In genomic region chr11:43410291-43410690, GRCm38 (mm10) we compare ENCODE assay signal across 18 mouse cellular contexts.
"Had no signal": no experiment of that assay in that cellular context is flagged by ENCODE, and none has a peak within 500 bp of the region (broad histone marks: within the 10 kb centered on the region; RNA-seq: fewer than 3 reads in every experiment).

No protein-coding gene starts in this region.

- H3K4me3 ChIP-seq: kidney, embryonic 15.5 days; liver, embryonic 13.5 days; megakaryocyte, embryonic 14.5 days; midbrain, embryonic 10.5 days; midbrain, embryonic 13.5 days; myocyte; neural tube, embryonic 13.5 days had no signal

- H3K36me3 ChIP-seq: kidney, embryonic 15.5 days; liver, embryonic 13.5 days; midbrain, embryonic 10.5 days; midbrain, embryonic 13.5 days; neural tube, embryonic 13.5 days had no signal

- H3K27me3 ChIP-seq: kidney, embryonic 15.5 days; liver, embryonic 13.5 days; megakaryocyte, embryonic 14.5 days; midbrain, embryonic 13.5 days; neural tube, embryonic 13.5 days had no signal

- H3K4me1 ChIP-seq: kidney, embryonic 15.5 days; liver, embryonic 13.5 days; neural tube, embryonic 13.5 days had no signal

- H3K4me2 ChIP-seq: kidney, embryonic 15.5 days; liver, embryonic 13.5 days; lung, embryonic 14.5 days; midbrain, embryonic 13.5 days; neural tube, embryonic 13.5 days had no signal

- ATAC-seq: lung, postnatal 0 days; midbrain, embryonic 13.5 days; midbrain, embryonic 16.5 days had no signal

- H3K27ac ChIP-seq: kidney, embryonic 15.5 days; liver, embryonic 13.5 days; midbrain, embryonic 10.5 days; midbrain, embryonic 13.5 days; neural tube, embryonic 13.5 days had no signal

- DNase-seq: kidney, adult 8-10 months; kidney, postnatal 10 days; kidney, postnatal 36 days; liver, embryonic 13.5 days; lung, embryonic 14.5 days; retina, postnatal 1 day; right cerebral cortex, postnatal 25 days; thymus, adult 2 months; thymus, postnatal 14 days; thymus, postnatal 4 days had no signal

- H3K9me3 ChIP-seq: kidney, embryonic 15.5 days; liver, embryonic 13.5 days; megakaryocyte, embryonic 14.5 days; midbrain, embryonic 10.5 days; midbrain, embryonic 13.5 days; neural tube, embryonic 13.5 days had no signal

- H3K9ac ChIP-seq: kidney, embryonic 15.5 days; liver, embryonic 13.5 days; lung, embryonic 14.5 days; midbrain, embryonic 13.5 days; neural tube, embryonic 13.5 days had no signal
